Mouse (Mus musculus) retina, postnatal 1 day (tissue): ENCODE measurements at regions not wholly inside any gene's neighbourhood (a gene's known extent, or its start where the extent isn't known, plus 50 kb on each side); places are given as distances from the start of the nearest gene placed in this dataset.

ENCODE experiments used
- DNase-seq: peaks from one replicate; pipeline ENCODE4 v3.0.0-alpha.2; 2012

GRCm38 (mm10) chr13:6060229-6060845, 199.1 kb downstream of the Klf6 start:
- no peak for DNase-seq

DNA sequence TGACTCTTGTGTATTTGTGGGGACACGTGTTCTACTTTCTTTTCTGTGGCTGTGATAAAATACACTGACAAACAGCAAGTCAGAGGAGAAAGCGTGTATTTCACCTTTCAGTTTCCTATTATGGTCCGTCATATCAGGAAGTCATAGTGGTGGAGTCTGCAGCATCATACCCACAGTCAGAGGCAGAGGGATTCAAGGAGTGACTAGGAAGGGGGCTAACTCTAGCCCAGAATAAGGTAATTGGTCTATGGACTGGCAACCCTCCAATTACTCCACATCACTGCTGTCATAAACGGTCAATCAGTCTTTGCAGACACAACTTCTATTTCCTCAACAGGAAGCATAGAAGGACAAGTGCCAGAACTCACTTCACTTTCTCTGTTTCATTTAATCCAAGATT, 201.0 kb downstream of the Klf6 start:
- DNase-seq, result no peak

- DNase-seq, result no peak
These were observed 201.6 kb downstream of the Klf6 start for GRCm38 (mm10) chr13:6062729-6063386.

GRCm38 (mm10) chr13:6076978-6077825, 215.9 kb downstream of the Klf6 start:
- no peak for DNase-seq

DNA sequence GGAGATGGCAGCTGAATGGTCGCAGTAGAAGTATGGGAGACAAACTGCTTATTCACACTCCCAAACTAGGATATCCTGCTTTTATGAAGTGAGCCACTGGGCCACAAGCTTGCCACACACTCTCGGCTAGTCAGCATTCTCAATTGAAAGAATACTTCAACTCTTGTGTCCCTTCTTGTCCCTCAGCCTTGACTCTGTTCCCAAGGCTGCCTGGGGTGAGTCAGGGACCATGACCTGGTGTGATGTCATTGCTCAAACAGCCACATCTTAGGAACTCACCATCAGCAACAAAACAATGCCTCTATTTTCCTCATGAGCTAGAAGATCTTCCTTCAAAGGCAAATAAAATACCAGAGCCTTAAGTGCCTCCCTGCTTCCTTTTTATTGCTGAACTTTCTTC, 224.6 kb downstream of the Klf6 start:
- no peak for DNase-seq

- DNase-seq, result no peak
These were observed 247.9 kb downstream of the Klf6 start for GRCm38 (mm10) chr13:6109018-6109657.

DNA sequence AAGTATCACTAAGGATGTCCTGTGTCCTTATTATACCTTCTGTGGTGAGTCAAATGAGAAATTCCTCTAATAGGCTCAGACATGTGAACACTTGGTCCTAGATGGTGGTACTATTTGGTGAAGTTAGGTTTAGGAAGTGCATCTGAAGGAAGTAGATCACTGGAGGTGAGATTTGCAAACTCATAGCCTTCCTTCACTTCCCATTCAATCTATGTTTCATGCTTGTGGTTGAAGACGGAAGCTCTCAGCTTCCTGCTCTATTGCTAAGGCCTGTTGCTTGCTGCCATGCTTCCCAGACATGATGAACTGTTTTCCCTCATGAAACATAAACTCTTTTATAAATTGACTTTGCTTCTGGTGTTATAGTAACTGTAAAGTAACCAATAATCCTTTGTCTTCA, 258.4 kb downstream of the Klf6 start:
- DNase-seq, result no peak

DNA sequence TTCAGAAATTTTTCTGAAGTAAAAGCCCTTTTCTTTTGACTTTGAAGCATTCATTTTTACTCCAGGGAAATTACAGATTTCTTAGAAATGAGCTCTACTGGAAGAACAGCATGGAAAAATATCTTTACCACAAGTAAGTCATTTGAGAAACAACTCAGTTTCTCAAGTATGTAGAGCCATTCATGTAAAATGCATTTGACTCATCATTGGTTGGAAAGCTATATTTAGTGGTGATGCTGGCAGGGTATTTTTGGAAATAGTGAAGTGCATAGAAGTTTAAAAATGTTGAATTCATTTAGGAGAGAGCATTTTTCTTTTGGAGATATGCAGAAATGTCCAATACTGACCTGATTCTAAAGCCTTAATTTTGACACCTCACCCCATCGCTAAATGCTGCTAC, 266.0 kb downstream of the Klf6 start:
- no peak for DNase-seq

- no peak for DNase-seq
These were observed 267.6 kb downstream of the Klf6 start for GRCm38 (mm10) chr13:6128903-6129302.

DNA sequence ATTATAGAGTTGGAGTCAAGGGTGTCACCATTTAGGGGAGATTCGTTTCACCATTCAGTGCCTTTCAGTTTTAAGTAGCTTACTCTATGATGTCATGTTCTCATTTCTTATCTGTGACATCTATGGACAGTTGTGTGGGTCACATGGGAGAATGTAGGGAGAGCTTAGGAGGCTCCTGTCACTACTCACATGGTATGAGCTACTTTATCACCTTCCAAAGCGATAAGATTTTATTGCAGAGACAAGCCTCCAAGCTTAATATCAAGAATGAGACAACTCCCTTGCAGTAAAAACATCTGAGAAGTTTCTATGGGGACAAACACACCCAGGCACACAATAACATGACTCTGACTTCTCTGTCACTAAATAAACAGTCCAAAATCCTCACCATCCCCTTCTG, 270.1 kb downstream of the Klf6 start:
- DNase-seq, result no peak

- DNase-seq, result no peak
These were observed 275.9 kb downstream of the Klf6 start for GRCm38 (mm10) chr13:6137170-6137569.

DNA sequence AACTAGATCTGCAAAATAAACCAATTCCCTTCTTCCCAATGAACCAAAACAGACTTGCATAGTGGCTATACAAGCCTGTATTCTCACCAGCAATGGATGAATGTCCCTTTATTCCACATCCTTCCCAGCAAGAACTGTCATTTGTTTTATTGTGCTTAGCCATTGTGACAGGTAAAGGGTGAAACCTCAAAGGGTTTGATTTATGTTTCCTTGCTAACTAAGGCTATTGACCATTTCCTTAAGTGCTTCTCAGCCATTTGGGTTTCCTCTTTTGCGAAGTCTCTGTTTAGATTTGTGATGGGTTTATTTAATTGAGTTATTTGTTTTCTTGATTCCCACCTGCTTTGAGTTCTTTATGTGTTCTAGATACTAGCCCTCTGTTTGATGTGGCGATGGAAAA, 281.5 kb downstream of the Klf6 start:
- no peak for DNase-seq

- DNase-seq, result no peak
These were observed 292.4 kb downstream of the Klf6 start for GRCm38 (mm10) chr13:6153657-6154056.

DNA sequence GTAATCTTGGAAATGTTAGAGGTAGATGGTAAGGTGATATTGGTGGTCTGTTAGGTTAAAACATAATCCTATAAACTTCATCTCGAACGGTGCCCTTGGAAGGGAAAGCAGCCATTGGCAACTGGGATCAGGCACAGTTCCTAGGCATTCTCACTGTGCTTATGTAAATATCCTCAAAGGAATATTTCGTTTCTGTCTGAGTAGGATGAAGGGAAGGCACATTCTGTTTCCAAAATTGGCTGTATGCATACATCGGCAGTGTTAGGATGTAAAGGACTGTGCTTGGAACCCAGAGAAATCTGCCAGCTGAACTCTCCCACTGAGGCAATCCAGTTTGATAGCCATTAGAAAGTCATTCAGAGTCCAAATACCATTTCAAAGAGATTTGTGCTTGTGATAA, 294.9 kb downstream of the Klf6 start:
- no peak for DNase-seq

- DNase-seq, result no peak
These were observed 295.7 kb downstream of the Klf6 start for GRCm38 (mm10) chr13:6157029-6157428.

DNA sequence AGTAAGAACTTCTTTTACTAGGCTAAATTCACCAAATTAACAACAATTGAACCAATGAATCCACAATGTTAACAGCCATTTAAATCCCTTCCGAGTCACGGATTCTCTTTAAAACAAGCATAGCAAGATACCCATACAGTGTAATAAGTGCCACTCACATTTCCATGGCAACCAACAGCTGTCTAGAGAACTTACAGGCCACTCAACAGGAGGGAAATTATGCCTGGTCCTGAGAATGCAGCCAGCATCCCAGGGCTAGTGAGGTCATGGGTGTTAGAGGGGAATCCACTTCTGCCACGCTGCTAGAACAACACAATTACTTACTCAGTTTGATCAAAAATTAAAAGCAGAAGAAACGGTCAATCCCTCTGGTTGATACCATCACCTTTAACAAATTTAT, 296.7 kb downstream of the Klf6 start:
- peak; percentile 7 for DNase-seq

GRCm38 (mm10) chr13:6159412-6159811, 298.1 kb downstream of the Klf6 start:
- DNase-seq, result peak; percentile 14

- DNase-seq, result no peak
These were observed 304.6 kb downstream of the Klf6 start for GRCm38 (mm10) chr13:6165916-6166315.

- DNase-seq, result peak; percentile 4
These were observed 305.9 kb downstream of the Klf6 start for GRCm38 (mm10) chr13:6167055-6167761.

GRCm38 (mm10) chr13:6173095-6173494, 311.8 kb downstream of the Klf6 start:
- DNase-seq, result no peak

DNA sequence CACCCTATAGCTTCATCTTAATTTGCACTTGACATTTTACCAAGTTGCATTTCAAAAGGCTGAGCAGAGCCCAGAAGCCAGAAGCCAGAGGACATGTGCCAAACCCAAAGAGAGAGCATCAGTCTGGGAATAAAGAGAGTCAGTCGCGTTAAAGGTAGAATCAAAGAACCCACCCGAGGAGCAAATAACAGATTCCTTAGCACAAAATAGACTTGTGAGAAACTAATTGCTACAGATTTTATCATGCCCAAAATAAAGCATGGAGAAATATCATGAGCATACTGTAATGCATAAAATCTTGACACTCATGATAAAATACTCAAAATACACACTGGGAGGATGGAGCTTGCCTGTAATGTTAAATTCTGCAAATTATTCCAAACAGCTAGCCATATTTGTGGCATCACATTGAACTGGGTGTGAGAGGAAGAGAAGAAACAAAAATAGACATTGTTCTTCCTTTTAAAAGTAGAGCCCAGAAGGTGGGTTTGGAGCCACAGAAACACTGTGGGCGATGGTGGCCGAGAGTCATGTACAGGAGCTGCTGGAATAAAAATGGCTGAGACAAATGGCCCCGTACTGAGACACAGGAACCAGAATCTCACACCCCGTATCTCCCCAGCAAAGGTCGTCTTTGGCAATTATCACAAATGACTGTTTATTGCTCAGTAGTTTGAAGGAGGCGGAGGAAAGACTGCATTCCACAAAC, 317.2 kb downstream of the Klf6 start:
- no peak for DNase-seq

DNA sequence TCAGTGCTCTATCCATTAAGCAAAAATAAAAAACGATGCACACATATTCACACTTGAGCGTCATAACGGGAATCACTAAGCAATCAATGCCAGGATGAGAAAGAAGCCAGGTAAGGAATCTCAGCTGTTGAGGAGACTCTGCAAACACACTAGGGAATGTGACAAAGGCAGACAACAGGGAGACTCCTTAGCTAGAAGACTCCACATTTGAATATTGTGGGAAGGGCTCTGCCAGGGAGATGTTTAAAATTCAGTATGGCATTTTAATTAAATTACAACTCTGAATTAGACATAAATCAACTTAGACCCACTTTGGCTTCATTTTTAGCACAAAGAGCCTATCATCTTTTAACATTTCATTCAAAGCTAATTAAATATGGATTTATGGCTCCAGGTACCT, 327.9 kb downstream of the Klf6 start:
- no peak for DNase-seq
